Mouse (Mus musculus): ENCODE measurements around the gene Pcolce2. TPM values are rescaled to one million over a fixed set of nuclear protein-coding genes. Genes with fewer than 3 reads are reported as not detected.

The Pcolce2 gene
- polyA plus RNA-seq, 1 experiment from 2014 or later = 0.88 TPM

DNA sequence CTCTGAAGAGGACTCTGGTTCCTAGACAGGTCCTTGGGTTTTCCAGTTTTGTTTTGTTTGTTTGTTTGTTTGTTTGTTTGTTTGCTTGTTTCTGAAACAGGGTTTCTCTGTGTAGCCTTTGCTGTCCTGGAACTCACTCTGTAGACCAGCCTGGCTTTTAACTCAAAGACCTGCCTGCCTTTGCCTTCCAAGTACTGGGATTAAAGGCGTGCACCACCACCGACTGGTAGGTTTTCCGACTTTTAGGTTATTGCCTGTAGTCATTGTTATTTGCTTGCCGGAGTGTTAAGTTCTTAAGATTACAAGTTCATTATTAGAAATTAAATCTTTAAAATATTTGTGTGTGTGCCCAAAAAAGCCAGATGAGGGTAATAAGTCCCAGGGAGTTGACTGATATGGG lies 1.0 kb upstream of the Pcolce2 start:
- Histone ChIP-seq H3K4me2 (ENCODE audit: low read depth, low read length) (no peak overlapping the region), H3K4me3 (replicated peaks; ENCODE audit: low read length) (no peak overlapping the region), H3K4me1 (ENCODE audit: control insufficient read depth, insufficient read depth, low read length) (0 out of 2 replicates have a peak, but pooled peaks cover 2% of the 10 kb centered on the region), H3K36me3 (ENCODE audit: control insufficient read depth, insufficient read depth, low read length) (no peaks in the 10 kb centered on the region), H3K9me3 (replicated peaks; ENCODE audit: control insufficient read depth, low read length) (no peaks in the 10 kb centered on the region), H3K27me3 (ENCODE audit: control insufficient read depth, insufficient read depth, low read length) (peaks cover 23% of the 10 kb centered on the region), H3K9ac (ENCODE audit: low read length) (no peak overlapping the region), H3K27ac (ENCODE audit: low read length) (no peak overlapping the region)
- WGBS = 73% methylated on average over 4 of the region's 4 CpGs
- ATAC-seq (ENCODE audit: insufficient read depth, low FRiP score) = no peak

DNA sequence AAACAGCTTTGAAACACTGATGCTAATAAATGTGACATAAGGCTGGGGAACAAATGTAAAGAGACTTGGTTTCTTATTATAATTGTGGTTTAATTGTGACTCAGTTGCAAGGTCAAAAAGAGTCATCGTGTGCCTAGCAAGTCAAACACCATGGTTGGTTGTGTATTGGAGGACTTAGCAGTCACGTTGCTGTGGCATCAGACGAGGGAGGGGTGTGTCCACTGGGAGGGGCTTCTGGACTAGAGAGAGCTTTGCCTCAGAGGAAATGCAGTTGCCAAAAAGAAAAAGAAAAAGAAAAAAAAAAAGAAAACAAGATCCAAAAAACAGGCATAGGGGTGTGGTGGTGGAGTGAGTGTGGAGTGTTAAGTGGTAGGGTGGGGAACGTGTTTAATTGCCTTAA lies 2.5 kb downstream of the Pcolce2 start:
- H3K27ac ChIP-seq (ENCODE audit: low read length) = no peak overlapping the region
- H3K4me3 ChIP-seq (replicated peaks; ENCODE audit: low read length) = no peak overlapping the region
- peaks cover 23% of the 10 kb centered on the region for H3K27me3 ChIP-seq (ENCODE audit: control insufficient read depth, insufficient read depth, low read length)
- H3K9me3 ChIP-seq (replicated peaks; ENCODE audit: control insufficient read depth, low read length) = no peaks in the 10 kb centered on the region
- no peak for ATAC-seq (ENCODE audit: insufficient read depth, low FRiP score)
- H3K9ac ChIP-seq (ENCODE audit: low read length) = no peak overlapping the region
- H3K36me3 ChIP-seq (ENCODE audit: control insufficient read depth, insufficient read depth, low read length) = no peaks in the 10 kb centered on the region
- no peak overlapping the region for H3K4me2 ChIP-seq (ENCODE audit: low read depth, low read length)
- 0 out of 2 replicates have a peak, but pooled peaks cover 2% of the 10 kb centered on the region for H3K4me1 ChIP-seq (ENCODE audit: control insufficient read depth, insufficient read depth, low read length)
- WGBS = 45% methylated on average over 4 of the region's 4 CpGs

DNA sequence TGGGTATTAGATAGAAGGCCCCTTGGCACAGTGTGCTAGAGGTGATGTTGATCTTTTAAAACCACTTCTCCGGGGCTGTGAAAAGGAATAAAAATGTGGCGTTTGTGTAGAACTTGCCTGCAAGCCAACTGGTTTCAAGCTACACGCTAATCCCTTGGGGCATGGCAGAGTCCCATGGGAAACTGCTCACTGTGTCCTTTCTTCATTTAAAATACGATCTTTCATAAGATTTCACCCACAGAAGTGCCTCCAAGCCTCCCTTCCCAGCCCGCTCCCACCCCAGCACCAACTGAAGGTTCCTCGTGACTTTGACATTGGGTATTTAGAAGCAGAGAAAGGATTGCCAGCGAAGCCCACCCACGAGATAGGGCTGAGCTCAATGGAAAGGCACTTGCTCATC lies 8.5 kb downstream of the Pcolce2 start:
- no peaks in the 10 kb centered on the region for H3K9me3 ChIP-seq (replicated peaks; ENCODE audit: control insufficient read depth, low read length)
- H3K9ac ChIP-seq (ENCODE audit: low read length) = no peak overlapping the region
- no peaks in the 10 kb centered on the region for H3K36me3 ChIP-seq (ENCODE audit: control insufficient read depth, insufficient read depth, low read length)
- no peak overlapping the region for H3K4me3 ChIP-seq (replicated peaks; ENCODE audit: low read length)
- ATAC-seq (ENCODE audit: insufficient read depth, low FRiP score) = no peak
- WGBS = 91% methylated on average over 8 of the region's 8 CpGs
- no peak overlapping the region for H3K27ac ChIP-seq (ENCODE audit: low read length)
- H3K4me2 ChIP-seq (ENCODE audit: low read depth, low read length) = no peak overlapping the region
- no peaks in the 10 kb centered on the region for H3K27me3 ChIP-seq (ENCODE audit: control insufficient read depth, insufficient read depth, low read length)
- no peaks in the 10 kb centered on the region for H3K4me1 ChIP-seq (ENCODE audit: control insufficient read depth, insufficient read depth, low read length)

DNA sequence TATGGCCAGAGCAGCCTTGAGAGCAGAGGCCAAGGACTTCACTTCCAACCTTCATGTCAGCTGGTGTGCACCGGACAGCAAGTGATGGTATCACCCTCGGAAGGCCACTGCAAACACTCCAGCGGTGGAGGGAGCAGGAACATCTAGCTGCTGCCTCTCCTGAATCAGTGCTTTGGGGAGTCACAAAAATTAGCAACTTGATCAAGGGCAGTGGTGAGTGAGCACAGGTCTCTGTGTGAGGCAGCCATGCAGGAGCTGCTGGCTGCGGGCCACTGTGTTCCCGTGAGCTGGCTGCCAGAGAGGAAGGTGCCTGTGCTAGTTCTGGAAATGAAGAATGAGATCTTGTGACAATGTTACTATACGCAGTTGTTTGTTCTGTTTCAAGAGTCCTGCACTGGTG lies 16.0 kb downstream of the Pcolce2 start:
- WGBS = 80% methylated on average over 6 of the region's 6 CpGs

DNA sequence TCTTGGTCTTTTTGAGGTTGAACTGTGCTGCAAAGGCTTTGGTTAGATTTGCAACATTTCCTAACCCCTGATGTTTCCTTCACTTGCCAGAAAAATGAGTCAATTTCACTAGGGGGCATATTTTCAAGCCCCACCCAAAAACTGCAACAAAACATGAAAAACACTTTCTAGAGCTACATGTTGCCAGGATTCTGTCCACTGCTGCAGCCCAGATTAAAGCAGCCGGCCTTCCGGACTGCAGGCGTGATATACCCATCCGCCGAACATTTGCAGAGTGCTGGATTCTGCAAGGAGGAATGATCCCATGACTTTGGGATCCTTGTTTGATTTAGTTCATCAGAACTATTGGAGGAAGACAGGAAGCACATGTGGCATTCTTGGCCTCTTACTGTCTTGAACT lies 17.0 kb downstream of the Pcolce2 start:
- H3K9me3 ChIP-seq (replicated peaks; ENCODE audit: control insufficient read depth, low read length) = no peaks in the 10 kb centered on the region
- no peak overlapping the region for H3K9ac ChIP-seq (ENCODE audit: low read length)
- no peaks in the 10 kb centered on the region for H3K27me3 ChIP-seq (ENCODE audit: control insufficient read depth, insufficient read depth, low read length)
- H3K4me2 ChIP-seq (ENCODE audit: low read depth, low read length) = no peak overlapping the region
- no peak for ATAC-seq (ENCODE audit: insufficient read depth, low FRiP score)
- H3K27ac ChIP-seq (ENCODE audit: low read length) = no peak overlapping the region
- H3K4me1 ChIP-seq (ENCODE audit: control insufficient read depth, insufficient read depth, low read length) = no peaks in the 10 kb centered on the region
- 92% methylated on average over 5 of the region's 5 CpGs for WGBS
- H3K4me3 ChIP-seq (replicated peaks; ENCODE audit: low read length) = no peak overlapping the region
- H3K36me3 ChIP-seq (ENCODE audit: control insufficient read depth, insufficient read depth, low read length) = no peaks in the 10 kb centered on the region

More for the DNA sequence above, 16.0 kb downstream of the Pcolce2 start:
- no peak overlapping the region for H3K4me3 ChIP-seq (replicated peaks; ENCODE audit: low read length)
- H3K4me2 ChIP-seq (ENCODE audit: low read depth, low read length) = no peak overlapping the region
- H3K36me3 ChIP-seq (ENCODE audit: control insufficient read depth, insufficient read depth, low read length) = no peaks in the 10 kb centered on the region
- no peak overlapping the region for H3K9ac ChIP-seq (ENCODE audit: low read length)
- ATAC-seq (ENCODE audit: insufficient read depth, low FRiP score) = no peak
- H3K9me3 ChIP-seq (replicated peaks; ENCODE audit: control insufficient read depth, low read length) = no peaks in the 10 kb centered on the region
- no peak overlapping the region for H3K27ac ChIP-seq (ENCODE audit: low read length)
- no peaks in the 10 kb centered on the region for H3K27me3 ChIP-seq (ENCODE audit: control insufficient read depth, insufficient read depth, low read length)
- no peaks in the 10 kb centered on the region for H3K4me1 ChIP-seq (ENCODE audit: control insufficient read depth, insufficient read depth, low read length)

DNA sequence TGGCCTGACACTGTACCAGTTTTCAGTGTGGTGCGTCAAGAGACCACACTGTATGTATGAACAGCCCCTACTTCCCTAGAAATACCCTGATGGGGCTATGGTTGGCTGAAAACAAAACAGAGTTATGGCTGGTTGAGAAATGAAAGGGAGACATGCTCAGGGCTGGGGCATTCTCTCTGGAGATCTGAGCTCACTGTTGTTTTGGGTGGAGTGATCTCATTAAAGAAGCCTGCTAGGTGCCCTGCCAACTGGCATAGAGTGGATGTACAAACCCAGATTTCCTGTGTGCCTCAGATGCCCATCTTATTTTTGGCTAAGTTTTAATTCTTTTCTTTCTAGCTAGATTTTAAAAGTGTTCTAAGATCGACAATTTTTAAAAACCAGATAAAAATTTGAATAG lies 20.5 kb downstream of the Pcolce2 start:
- no peak for ATAC-seq (ENCODE audit: insufficient read depth, low FRiP score)
- Histone ChIP-seq H3K9me3 (replicated peaks; ENCODE audit: control insufficient read depth, low read length) (no peaks in the 10 kb centered on the region), H3K27ac (ENCODE audit: low read length) (no peak overlapping the region), H3K4me1 (ENCODE audit: control insufficient read depth, insufficient read depth, low read length) (no peaks in the 10 kb centered on the region), H3K36me3 (ENCODE audit: control insufficient read depth, insufficient read depth, low read length) (no peaks in the 10 kb centered on the region), H3K4me3 (replicated peaks; ENCODE audit: low read length) (no peak overlapping the region), H3K9ac (ENCODE audit: low read length) (no peak overlapping the region), H3K4me2 (ENCODE audit: low read depth, low read length) (no peak overlapping the region), H3K27me3 (ENCODE audit: control insufficient read depth, insufficient read depth, low read length) (no peaks in the 10 kb centered on the region)
- 82% methylated on average over 2 of the region's 2 CpGs for WGBS

DNA sequence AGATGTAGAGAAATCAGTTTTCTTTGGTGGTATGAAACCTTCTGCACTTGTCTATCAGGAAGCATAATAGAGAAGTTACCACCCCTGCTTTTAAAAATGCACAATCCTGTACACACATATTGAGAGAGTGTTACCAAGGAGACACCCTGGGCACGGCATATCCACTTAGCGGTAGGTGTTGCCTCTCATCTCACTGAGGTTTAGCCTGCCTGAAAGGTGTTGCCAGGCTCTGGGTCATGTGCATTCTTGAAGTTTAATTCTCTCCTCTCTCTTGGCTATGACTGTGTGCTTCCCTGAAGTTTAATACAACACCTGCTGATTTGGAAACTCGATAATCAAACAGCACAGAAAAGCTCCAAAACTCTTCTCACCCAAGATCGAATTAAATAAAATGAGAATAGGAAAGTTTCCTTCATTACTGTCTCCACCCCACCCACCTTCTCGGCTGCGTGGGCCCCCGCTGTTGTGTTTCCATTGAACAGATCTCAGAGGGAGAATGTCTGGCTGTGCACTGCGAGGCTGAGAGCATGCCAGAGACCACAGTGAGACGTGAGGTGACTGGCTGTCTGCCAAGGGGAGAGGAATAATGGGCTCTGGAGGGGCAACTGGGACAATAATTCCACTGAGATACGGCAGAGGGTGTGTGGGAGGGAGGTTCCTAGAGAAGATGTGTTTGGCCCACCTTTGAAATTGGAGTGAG lies 27.0 kb downstream of the Pcolce2 start:
- no peaks in the 10 kb centered on the region for H3K9me3 ChIP-seq (replicated peaks; ENCODE audit: control insufficient read depth, low read length)
- WGBS = 46% methylated on average over 10 of the region's 10 CpGs
- no peak for ATAC-seq (ENCODE audit: insufficient read depth, low FRiP score)
- H3K4me2 ChIP-seq (ENCODE audit: low read depth, low read length) = no peak overlapping the region
- H3K27ac ChIP-seq (ENCODE audit: low read length) = no peak overlapping the region
- H3K9ac ChIP-seq (ENCODE audit: low read length) = no peak overlapping the region
- peaks cover 6% of the 10 kb centered on the region; the same call in 1 of the 2 replicates for H3K4me1 ChIP-seq (ENCODE audit: control insufficient read depth, insufficient read depth, low read length)
- H3K36me3 ChIP-seq (ENCODE audit: control insufficient read depth, insufficient read depth, low read length) = no peaks in the 10 kb centered on the region
- H3K4me3 ChIP-seq (replicated peaks; ENCODE audit: low read length) = no peak overlapping the region
- H3K27me3 ChIP-seq (ENCODE audit: control insufficient read depth, insufficient read depth, low read length) = no peaks in the 10 kb centered on the region

DNA sequence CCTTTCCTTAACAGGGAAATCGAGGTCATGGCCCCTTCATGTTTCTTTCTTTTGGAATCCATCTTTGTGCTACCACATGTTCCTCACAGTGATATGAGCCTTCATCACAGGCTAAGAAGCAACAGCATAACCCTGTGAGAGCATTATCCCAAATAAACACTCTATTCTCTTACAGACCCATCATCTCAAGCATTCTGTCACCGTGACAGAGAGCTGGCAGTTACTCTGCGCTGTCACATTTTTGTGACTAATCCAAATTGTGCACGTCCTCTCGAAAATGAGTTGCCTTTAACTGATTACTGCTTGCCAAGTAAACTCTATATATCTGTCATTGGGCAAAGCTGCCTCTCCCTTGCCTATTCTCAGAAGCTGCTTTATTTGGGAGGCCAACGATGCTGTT lies 28.4 kb downstream of the Pcolce2 start:
- Histone ChIP-seq H3K27me3 (ENCODE audit: control insufficient read depth, insufficient read depth, low read length) (no peaks in the 10 kb centered on the region), H3K27ac (ENCODE audit: low read length) (no peak overlapping the region), H3K4me2 (ENCODE audit: low read depth, low read length) (no peak overlapping the region), H3K4me3 (replicated peaks; ENCODE audit: low read length) (no peak overlapping the region), H3K9ac (ENCODE audit: low read length) (no peak overlapping the region), H3K36me3 (ENCODE audit: control insufficient read depth, insufficient read depth, low read length) (no peaks in the 10 kb centered on the region), H3K9me3 (replicated peaks; ENCODE audit: control insufficient read depth, low read length) (no peaks in the 10 kb centered on the region), H3K4me1 (ENCODE audit: control insufficient read depth, insufficient read depth, low read length) (peaks cover 6% of the 10 kb centered on the region; the same call in 1 of the 2 replicates)
- ATAC-seq (ENCODE audit: insufficient read depth, low FRiP score) = no peak
- 85% methylated on average over 6 of the region's 6 CpGs for WGBS

DNA sequence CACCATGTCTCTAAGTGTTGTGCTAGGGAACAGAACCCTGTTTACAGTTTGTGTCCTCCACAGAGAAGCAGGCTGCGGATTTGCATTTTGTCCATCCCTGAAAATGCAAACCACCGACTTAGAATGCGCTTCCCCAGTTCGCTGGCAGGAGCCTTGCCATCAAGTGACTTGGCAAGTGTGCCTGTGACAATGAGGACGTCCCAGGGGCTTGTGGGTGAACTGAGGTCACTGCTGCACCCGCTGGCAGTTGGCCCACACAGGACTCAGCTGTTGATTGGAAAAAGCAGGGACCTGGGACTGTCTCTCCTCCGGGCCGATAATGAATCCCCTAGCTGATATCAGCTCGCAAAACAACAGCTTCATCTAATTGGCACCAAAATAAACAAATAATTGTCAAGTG lies 30.4 kb downstream of the Pcolce2 start:
- H3K27me3 ChIP-seq (ENCODE audit: control insufficient read depth, insufficient read depth, low read length) = no peaks in the 10 kb centered on the region
- H3K4me3 ChIP-seq (replicated peaks; ENCODE audit: low read length) = no peak overlapping the region
- no peak for ATAC-seq (ENCODE audit: insufficient read depth, low FRiP score)
- H3K9ac ChIP-seq (ENCODE audit: low read length) = no peak overlapping the region
- H3K4me2 ChIP-seq (ENCODE audit: low read depth, low read length) = no peak overlapping the region
- peaks cover 6% of the 10 kb centered on the region; the same call in 1 of the 2 replicates for H3K4me1 ChIP-seq (ENCODE audit: control insufficient read depth, insufficient read depth, low read length)
- WGBS = 45% methylated on average over 9 of the region's 9 CpGs
- H3K36me3 ChIP-seq (ENCODE audit: control insufficient read depth, insufficient read depth, low read length) = no peaks in the 10 kb centered on the region
- no peaks in the 10 kb centered on the region for H3K9me3 ChIP-seq (replicated peaks; ENCODE audit: control insufficient read depth, low read length)
- no peak overlapping the region for H3K27ac ChIP-seq (ENCODE audit: low read length)
